Mouse (Mus musculus): Measurements from ENCODE around the gene Tlr11. TPM values are rescaled to one million over a fixed set of nuclear protein-coding genes. Genes with fewer than 3 reads are reported as not detected.

Gene Tlr11
- total RNA-seq, 1 experiment: not detected

DNA sequence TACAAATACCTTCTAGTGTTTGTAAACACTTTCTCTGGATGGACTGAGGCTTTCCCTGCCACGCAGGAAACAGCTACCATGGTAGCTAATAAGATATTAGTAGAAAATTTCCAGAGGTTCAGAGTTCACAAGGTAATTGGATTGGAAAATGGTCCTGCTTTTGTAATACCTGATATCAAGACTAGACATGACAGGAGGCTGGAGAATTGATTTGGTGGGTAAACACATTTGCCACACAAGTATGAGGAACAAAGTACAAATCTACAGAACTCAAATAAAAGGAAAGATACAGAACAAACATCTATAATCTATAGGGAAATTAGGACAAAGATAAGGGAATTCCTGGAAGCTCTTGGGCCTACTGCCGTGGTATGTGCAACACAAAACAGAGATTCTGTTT is 989 bp upstream of the Tlr11 start:
- Histone ChIP-seq H3K9me3 (ENCODE audit: control insufficient read depth, insufficient read depth, low read depth, low read length) (no peaks in the 10 kb centered on the region), H3K4me3 (ENCODE audit: insufficient read depth in 1 of 2, low read depth in 1 of 2, low read length in 2 of 2, poor library complexity in 1 of 2, severe bottlenecking in 1 of 2) (no peak overlapping the region), H3K27ac (ENCODE audit: insufficient read depth, low read depth, low read length, poor library complexity, severe bottlenecking) (no peak overlapping the region), H3K36me3 (ENCODE audit: control insufficient read depth, insufficient read depth, low read length, poor library complexity, severe bottlenecking) (no peaks in the 10 kb centered on the region), H3K9ac (ENCODE audit: insufficient read depth, low read depth, low read length, poor library complexity, severe bottlenecking) (no peak overlapping the region), H3K4me1 (ENCODE audit: control insufficient read depth in 2 of 2, insufficient read depth in 2 of 2, low read length in 2 of 2, poor library complexity in 1 of 2) (no peaks in the 10 kb centered on the region; a peak in 1 of 4 replicates)
- TF ChIP-seq CHD2 (IDR thresholded peaks at IDR 0.05; ENCODE audit: low read depth, low read length) (no peak), ZNF384 (IDR thresholded peaks at IDR 0.05; ENCODE audit: low read depth, low read length) (no peak), MAFK (IDR thresholded peaks at IDR 0.05; ENCODE audit: insufficient read depth, low read depth, low read length) (no peak), ZC3H11A (IDR thresholded peaks at IDR 0.05; ENCODE audit: borderline replicate concordance, low read depth, low read length) (no peak), HCFC1 (IDR thresholded peaks at IDR 0.05; ENCODE audit: borderline replicate concordance, insufficient read depth, low read length) (no peak)
- in situ Hi-C loops (cut with MboI; ENCODE audit: low sequenced_read_pairs in 2 of 2, unreplicated experiment in 2 of 2): loop anchor here in 1 of 2 experiments (25.0 kb wide), 1 partner anchor 406 kb away; no protein-coding TSS in a partner anchor
- no peak for DNase-seq (ENCODE audit: low read depth, low spot score)

DNA sequence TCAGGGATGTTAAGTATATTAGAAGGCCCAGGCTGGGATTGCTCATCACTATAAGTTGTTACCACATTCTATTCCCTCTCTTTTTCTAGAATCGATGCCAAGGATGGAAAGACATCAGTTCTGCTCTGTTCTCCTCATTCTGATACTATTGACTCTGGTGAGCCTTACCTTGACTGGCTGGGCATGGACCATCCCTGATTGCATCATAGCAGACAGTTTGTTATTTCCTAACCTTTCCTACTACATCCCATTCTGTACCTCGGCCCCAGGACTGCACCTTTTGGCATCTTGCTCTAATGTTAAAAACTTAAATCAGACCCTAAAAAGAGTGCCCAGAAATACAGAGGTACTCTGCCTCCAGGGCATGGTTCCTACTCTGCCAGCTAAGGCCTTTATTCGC is 2.8 kb downstream of the Tlr11 start:
- in situ Hi-C loops (cut with MboI; ENCODE audit: low sequenced_read_pairs in 2 of 2, unreplicated experiment in 2 of 2): loop anchor here in 1 of 2 experiments (25.0 kb wide), 1 partner anchor 402 kb away; no protein-coding TSS in a partner anchor

DNA sequence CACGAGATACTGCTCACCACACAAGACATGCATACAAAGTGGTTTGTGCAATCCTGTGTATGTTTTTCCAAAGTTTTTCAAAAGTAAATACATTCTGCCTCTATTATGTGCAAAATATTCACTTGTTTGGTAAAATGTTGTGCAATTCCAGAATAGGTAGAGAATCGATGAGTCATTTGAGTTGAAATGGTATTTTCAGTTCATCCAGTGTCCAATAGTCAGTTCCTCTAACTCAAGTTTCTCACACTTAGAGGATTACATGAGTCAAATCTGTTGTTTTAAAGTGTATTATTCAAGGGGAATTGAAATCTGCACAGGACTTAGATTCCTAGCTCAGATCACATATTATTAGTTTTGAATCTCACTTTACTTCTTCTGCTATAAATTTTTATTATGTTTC is 5.8 kb downstream of the Tlr11 start:
- no peak for DNase-seq (ENCODE audit: low read depth, low spot score)
- Histone ChIP-seq H3K27ac (ENCODE audit: insufficient read depth, low read depth, low read length, poor library complexity, severe bottlenecking) (no peak overlapping the region), H3K4me3 (ENCODE audit: insufficient read depth in 1 of 2, low read depth in 1 of 2, low read length in 2 of 2, poor library complexity in 1 of 2, severe bottlenecking in 1 of 2) (no peak overlapping the region), H3K9ac (ENCODE audit: insufficient read depth, low read depth, low read length, poor library complexity, severe bottlenecking) (no peak overlapping the region), H3K4me1 (ENCODE audit: control insufficient read depth in 2 of 2, insufficient read depth in 2 of 2, low read length in 2 of 2, poor library complexity in 1 of 2) (no peaks in the 10 kb centered on the region), H3K9me3 (ENCODE audit: control insufficient read depth, insufficient read depth, low read depth, low read length) (no peaks in the 10 kb centered on the region), H3K36me3 (ENCODE audit: control insufficient read depth, insufficient read depth, low read length, poor library complexity, severe bottlenecking) (no peaks in the 10 kb centered on the region)
- no peak for TF ChIP-seq CHD2 (IDR thresholded peaks at IDR 0.05; ENCODE audit: low read depth, low read length)
- TF ChIP-seq ZC3H11A (IDR thresholded peaks at IDR 0.05; ENCODE audit: borderline replicate concordance, low read depth, low read length): no peak
- no peak for TF ChIP-seq HCFC1 (IDR thresholded peaks at IDR 0.05; ENCODE audit: borderline replicate concordance, insufficient read depth, low read length)
- TF ChIP-seq MAFK (IDR thresholded peaks at IDR 0.05; ENCODE audit: insufficient read depth, low read depth, low read length): no peak
- TF ChIP-seq ZNF384 (IDR thresholded peaks at IDR 0.05; ENCODE audit: low read depth, low read length): no peak
- in situ Hi-C loops (cut with MboI; ENCODE audit: low sequenced_read_pairs in 2 of 2, unreplicated experiment in 2 of 2): loop anchor here in 1 of 2 experiments (25.0 kb wide), 1 partner anchor 399 kb away; no protein-coding TSS in a partner anchor

More for the DNA sequence above, 2.8 kb downstream of the Tlr11 start:
- no peak overlapping the region for H3K27ac ChIP-seq (ENCODE audit: insufficient read depth, low read depth, low read length, poor library complexity, severe bottlenecking)
- no peaks in the 10 kb centered on the region for H3K4me1 ChIP-seq (ENCODE audit: control insufficient read depth in 2 of 2, insufficient read depth in 2 of 2, low read length in 2 of 2, poor library complexity in 1 of 2)
- H3K36me3 ChIP-seq (ENCODE audit: control insufficient read depth, insufficient read depth, low read length, poor library complexity, severe bottlenecking): no peaks in the 10 kb centered on the region
- no peak for DNase-seq (ENCODE audit: low read depth, low spot score)
- H3K9ac ChIP-seq (ENCODE audit: insufficient read depth, low read depth, low read length, poor library complexity, severe bottlenecking): no peak overlapping the region
- H3K4me3 ChIP-seq (ENCODE audit: insufficient read depth in 1 of 2, low read depth in 1 of 2, low read length in 2 of 2, poor library complexity in 1 of 2, severe bottlenecking in 1 of 2): no peak overlapping the region
- no peak for TF ChIP-seq HCFC1 (IDR thresholded peaks at IDR 0.05; ENCODE audit: borderline replicate concordance, insufficient read depth, low read length)
- no peaks in the 10 kb centered on the region for H3K9me3 ChIP-seq (ENCODE audit: control insufficient read depth, insufficient read depth, low read depth, low read length)

DNA sequence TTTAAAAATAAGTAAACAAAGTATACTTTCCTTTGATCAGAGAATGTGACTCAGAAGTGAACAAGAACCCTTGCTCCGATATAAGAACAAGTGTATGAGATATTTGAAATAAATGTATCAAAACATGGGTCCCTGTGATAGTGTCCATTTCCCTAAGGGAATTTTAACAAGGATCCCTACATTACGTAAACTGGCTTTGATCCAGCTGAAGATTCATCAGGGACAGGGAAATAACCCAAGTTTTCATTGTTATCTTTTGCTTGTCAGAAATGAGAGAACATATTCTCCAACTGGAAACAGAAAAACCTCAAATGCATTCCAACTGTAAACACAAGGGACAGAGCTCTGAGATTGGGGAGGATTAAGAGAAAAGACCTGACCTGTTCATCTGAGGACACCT is 23.1 kb downstream of the Tlr11 start, which contains the start of gene Olfr736:
Gene Olfr736, plus strand, starts transcription at position 301 of the 400 bp plus-strand sequence.
- H3K36me3 ChIP-seq (ENCODE audit: control insufficient read depth, insufficient read depth, low read length, poor library complexity, severe bottlenecking): no peaks in the 10 kb centered on the region
- no peak within 1 kb of the TSS for H3K4me3 ChIP-seq (ENCODE audit: insufficient read depth in 1 of 2, low read depth in 1 of 2, low read length in 2 of 2, poor library complexity in 1 of 2, severe bottlenecking in 1 of 2)
- H3K9ac ChIP-seq (ENCODE audit: insufficient read depth, low read depth, low read length, poor library complexity, severe bottlenecking): no peak within 1 kb of the TSS
- in situ Hi-C loops (cut with MboI; ENCODE audit: low sequenced_read_pairs in 2 of 2, unreplicated experiment in 2 of 2): no loop called here
- no peak for DNase-seq (ENCODE audit: low read depth, low spot score)
- no peaks in the 10 kb centered on the region for H3K9me3 ChIP-seq (ENCODE audit: control insufficient read depth, insufficient read depth, low read depth, low read length)
- H3K27ac ChIP-seq (ENCODE audit: insufficient read depth, low read depth, low read length, poor library complexity, severe bottlenecking): no peak within 1 kb of the TSS
- TF ChIP-seq ZNF384 (IDR thresholded peaks at IDR 0.05; ENCODE audit: low read depth, low read length) (no peak), CHD2 (IDR thresholded peaks at IDR 0.05; ENCODE audit: low read depth, low read length) (no peak), MAFK (IDR thresholded peaks at IDR 0.05; ENCODE audit: insufficient read depth, low read depth, low read length) (no peak), HCFC1 (IDR thresholded peaks at IDR 0.05; ENCODE audit: borderline replicate concordance, insufficient read depth, low read length) (no peak), ZC3H11A (IDR thresholded peaks at IDR 0.05; ENCODE audit: borderline replicate concordance, low read depth, low read length) (no peak)
- H3K4me1 ChIP-seq (ENCODE audit: control insufficient read depth in 2 of 2, insufficient read depth in 2 of 2, low read length in 2 of 2, poor library complexity in 1 of 2): no peaks in the 10 kb centered on the region

DNA sequence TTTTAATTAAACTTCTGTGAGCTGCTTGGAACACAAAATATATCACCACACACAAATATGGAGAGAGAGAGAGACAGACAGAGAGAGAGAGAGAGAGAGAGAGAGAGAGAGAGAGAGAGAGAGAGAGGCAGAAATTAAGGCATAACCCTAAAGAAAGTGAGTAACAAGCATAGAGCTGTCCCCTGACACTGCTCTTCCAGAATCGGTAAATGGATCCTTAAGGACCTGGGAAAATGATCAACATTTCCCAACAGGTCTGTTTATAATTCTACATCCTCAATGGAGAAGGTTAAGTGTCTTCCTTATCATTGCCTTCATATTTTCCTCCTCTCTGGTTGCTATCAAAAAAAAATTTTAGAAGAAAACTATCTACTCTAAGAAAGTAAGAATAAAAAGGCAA is 49.6 kb downstream of the Tlr11 start, which contains the start of gene Olfr738:
Gene Olfr738, plus strand, starts transcription at position 301 of the 400 bp plus-strand sequence.
- no peak for TF ChIP-seq CHD2 (IDR thresholded peaks at IDR 0.05; ENCODE audit: low read depth, low read length)
- no peak for TF ChIP-seq MAFK (IDR thresholded peaks at IDR 0.05; ENCODE audit: insufficient read depth, low read depth, low read length)
- no peak within 1 kb of the TSS for H3K27ac ChIP-seq (ENCODE audit: insufficient read depth, low read depth, low read length, poor library complexity, severe bottlenecking)
- no peaks in the 10 kb centered on the region for H3K9me3 ChIP-seq (ENCODE audit: control insufficient read depth, insufficient read depth, low read depth, low read length)
- no peaks in the 10 kb centered on the region for H3K36me3 ChIP-seq (ENCODE audit: control insufficient read depth, insufficient read depth, low read length, poor library complexity, severe bottlenecking)
- no peak within 1 kb of the TSS for H3K9ac ChIP-seq (ENCODE audit: insufficient read depth, low read depth, low read length, poor library complexity, severe bottlenecking)
- in situ Hi-C loops (cut with MboI; ENCODE audit: low sequenced_read_pairs in 2 of 2, unreplicated experiment in 2 of 2): no loop called here
- H3K4me1 ChIP-seq (ENCODE audit: control insufficient read depth in 2 of 2, insufficient read depth in 2 of 2, low read length in 2 of 2, poor library complexity in 1 of 2): no peaks in the 10 kb centered on the region
- DNase-seq (ENCODE audit: low read depth, low spot score): no peak
- no peak within 1 kb of the TSS for H3K4me3 ChIP-seq (ENCODE audit: insufficient read depth in 1 of 2, low read depth in 1 of 2, low read length in 2 of 2, poor library complexity in 1 of 2, severe bottlenecking in 1 of 2)

Other genes with a start within 250 kb of the Tlr11 start
- not detected in 2 replicates for gene Olfr727, start 234.7 kb upstream of the Tlr11 start, total RNA-seq (2012; rRNA removed)
- gene Olfr728, start 215.2 kb upstream of the Tlr11 start, total RNA-seq (2012; rRNA removed): not detected in 2 replicates
- gene Olfr729, start 205.0 kb upstream of the Tlr11 start, total RNA-seq (2012; rRNA removed): not detected in 2 replicates
- not detected in 2 replicates for gene Olfr730, start 169.7 kb upstream of the Tlr11 start, total RNA-seq (2012; rRNA removed)
- gene Olfr731, start 116.0 kb upstream of the Tlr11 start, total RNA-seq (2012; rRNA removed): not detected in 2 replicates
- not detected in 2 replicates for gene Olfr732, start 73.7 kb upstream of the Tlr11 start, total RNA-seq (2012; rRNA removed)
- gene Olfr733, start 56.4 kb upstream of the Tlr11 start, total RNA-seq (2012; rRNA removed): not detected in 2 replicates
- gene Olfr734, start 31.2 kb upstream of the Tlr11 start, total RNA-seq (2012; rRNA removed): not detected in 2 replicates
- gene Olfr735, start 9.0 kb upstream of the Tlr11 start, total RNA-seq (2012; rRNA removed): not detected in 2 replicates
- gene Olfr736, start 23.2 kb downstream of the Tlr11 start, total RNA-seq (2012; rRNA removed): not detected in 2 replicates
- not detected in 2 replicates for gene Olfr738, start 49.7 kb downstream of the Tlr11 start, total RNA-seq (2012; rRNA removed)
- not detected in 2 replicates for gene Olfr739, start 60.7 kb downstream of the Tlr11 start, total RNA-seq (2012; rRNA removed)
- gene Olfr740, start 87.6 kb downstream of the Tlr11 start, total RNA-seq (2012; rRNA removed): not detected in 2 replicates
- gene Olfr741, start 114.8 kb downstream of the Tlr11 start, total RNA-seq (2012; rRNA removed): not detected in 2 replicates
- gene Olfr742, start 145.7 kb downstream of the Tlr11 start, total RNA-seq (2012; rRNA removed): not detected in 2 replicates
- gene Olfr743, start 163.9 kb downstream of the Tlr11 start, total RNA-seq (2012; rRNA removed): not detected in 2 replicates